Mouse (Mus musculus) T-helper 2 cell (primary cell): ENCODE measurements around the gene Guk1.

ENCODE experiments used
- in situ Hi-C: fragments of 300-600 bp; cut with MboI, MseI; formaldehyde crosslinking; loops from one replicate; pipeline ENCODE4 v1.15.1; 2025; ENCODE audit warnings: high pct_unique_total_duplicates

Gene Guk1

GRCm38 (mm10) chr11:59192059-59192386 is at the start of gene Guk1:
Guk1 (minus strand) TSS chr11:59192212.
- in situ Hi-C loops = no loop called here

DNA sequence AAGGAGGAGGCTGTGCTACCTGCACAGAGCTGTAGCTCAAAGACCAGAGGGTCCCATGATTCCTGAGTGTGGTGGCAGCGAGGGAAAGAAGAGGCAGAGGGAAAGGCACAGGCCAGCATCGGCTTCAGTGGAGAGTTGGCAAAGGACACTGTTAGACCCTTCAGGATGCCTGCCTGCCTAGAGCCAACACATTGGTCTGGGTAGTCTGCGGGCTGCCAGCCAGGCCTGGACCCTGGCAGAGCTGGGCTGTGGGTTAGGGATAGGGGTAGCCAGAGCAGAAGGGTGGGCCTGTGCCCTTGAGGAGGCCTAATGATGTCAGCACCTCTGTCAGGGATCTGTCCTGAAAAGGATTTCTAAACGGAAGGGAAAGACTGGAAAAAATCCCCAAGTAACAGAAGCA is 47.8 kb upstream of the Guk1 start:
- in situ Hi-C loops = no loop called here

DNA sequence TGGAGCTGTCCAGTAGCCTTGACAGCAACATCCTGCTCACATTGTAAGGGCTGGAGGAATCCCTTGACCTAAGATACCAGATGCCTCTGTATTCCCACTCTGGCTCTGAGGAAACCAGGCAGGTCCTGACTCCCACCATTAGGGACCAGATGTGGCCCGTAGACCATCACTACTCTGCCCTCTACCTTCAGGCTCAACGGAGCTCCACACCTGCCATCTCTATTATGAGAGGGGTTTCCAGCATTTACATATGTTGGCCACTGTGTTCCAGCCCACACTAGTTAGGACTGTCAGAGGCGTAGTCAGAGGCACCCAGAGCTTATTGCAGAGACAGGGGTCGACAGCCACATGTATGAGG is 47.4 kb upstream of the Guk1 start:
- in situ Hi-C loops = no loop called here

GRCm38 (mm10) chr11:59238525-59239427 is 46.8 kb upstream of the Guk1 start:
- in situ Hi-C loops = no loop called here

GRCm38 (mm10) chr11:59232797-59233196 is 40.8 kb upstream of the Guk1 start:
- in situ Hi-C loops = no loop called here

DNA sequence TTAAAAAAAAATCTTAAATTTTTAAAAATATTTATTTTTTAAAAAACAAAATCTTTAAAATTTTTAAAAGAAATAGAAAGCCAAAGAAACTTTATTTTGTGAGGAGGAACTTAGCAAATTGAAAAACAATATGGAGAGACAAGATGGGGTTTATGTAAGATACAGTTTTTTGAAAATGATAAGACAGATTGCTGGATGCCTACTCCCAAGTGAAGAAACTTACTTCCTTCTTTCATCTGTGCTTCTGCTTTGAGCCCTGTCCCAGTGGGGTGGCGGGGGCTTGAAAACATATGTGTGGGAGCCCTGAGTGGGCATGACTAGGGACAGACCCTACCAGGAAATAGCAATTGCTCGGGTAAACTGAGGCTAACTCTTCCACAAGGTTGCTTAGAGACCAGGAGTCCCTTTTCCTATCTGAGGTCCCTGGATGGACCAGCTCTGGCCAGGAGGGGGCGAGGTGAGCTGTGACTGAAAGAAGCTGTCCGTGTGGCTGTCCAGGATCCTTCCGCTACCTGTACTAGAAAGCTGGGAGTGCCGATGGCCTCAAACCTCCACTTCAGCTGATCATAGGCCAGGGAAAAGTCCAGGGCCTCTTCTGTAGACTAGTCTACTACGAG is 38.2 kb upstream of the Guk1 start:
- in situ Hi-C loops = no loop called here

GRCm38 (mm10) chr11:59228122-59228953 is 36.3 kb upstream of the Guk1 start, which contains the start of gene Arf1:
Arf1 (minus strand) TSS chr11:59228270.
- in situ Hi-C loops = no loop called here

DNA sequence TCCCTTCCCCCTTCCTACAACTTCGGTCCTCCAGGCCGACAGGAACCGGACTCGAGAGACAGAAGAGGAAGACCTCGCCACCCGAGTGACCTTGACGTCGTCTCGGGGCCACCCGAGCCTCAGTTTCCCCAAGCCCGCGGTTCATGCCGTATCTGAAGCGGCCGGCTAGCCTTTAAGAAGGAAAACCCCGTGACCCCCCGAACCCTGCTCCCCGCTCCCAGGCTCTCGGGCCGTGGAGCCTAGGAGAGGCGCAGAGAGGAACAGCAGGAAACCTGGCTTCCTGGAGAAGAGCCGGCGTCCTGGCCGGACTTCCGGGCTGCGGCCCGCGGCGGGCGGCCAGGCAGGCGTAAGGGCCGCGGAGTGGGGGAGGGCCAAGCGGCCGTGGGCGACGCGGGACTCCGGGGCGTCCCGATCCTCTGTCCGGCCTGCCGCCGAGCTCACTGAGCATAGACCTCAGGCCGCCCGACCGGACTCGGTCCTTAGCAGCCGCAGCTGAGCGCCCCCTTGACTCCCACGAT is 35.7 kb upstream of the Guk1 start:
- in situ Hi-C loops = no loop called here

GRCm38 (mm10) chr11:59226787-59227603 is 35.0 kb upstream of the Guk1 start:
- in situ Hi-C loops = no loop called here

GRCm38 (mm10) chr11:59226251-59226650 is 34.2 kb upstream of the Guk1 start:
- in situ Hi-C loops = no loop called here

- in situ Hi-C loops = no loop called here
These were observed 33.2 kb upstream of the Guk1 start for GRCm38 (mm10) chr11:59225167-59225566.

DNA sequence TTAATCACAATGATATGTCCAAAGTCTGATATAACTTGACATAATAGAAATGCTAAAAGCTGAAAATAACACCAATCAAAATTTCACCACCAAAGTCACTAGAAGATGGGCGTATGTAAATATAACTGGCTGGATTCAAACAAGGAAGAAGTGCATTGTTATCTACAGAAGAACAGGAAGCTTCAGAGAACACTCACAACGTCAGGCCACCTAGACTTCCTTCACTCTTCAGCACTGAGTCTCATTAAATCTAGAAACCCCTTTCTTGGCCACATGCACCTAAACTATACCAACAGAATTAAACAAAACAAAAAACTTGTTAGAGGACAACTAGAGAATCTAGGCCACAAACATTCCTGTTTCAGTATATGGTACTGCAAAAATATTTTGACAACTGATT is 32.5 kb upstream of the Guk1 start:
- in situ Hi-C loops = no loop called here

DNA sequence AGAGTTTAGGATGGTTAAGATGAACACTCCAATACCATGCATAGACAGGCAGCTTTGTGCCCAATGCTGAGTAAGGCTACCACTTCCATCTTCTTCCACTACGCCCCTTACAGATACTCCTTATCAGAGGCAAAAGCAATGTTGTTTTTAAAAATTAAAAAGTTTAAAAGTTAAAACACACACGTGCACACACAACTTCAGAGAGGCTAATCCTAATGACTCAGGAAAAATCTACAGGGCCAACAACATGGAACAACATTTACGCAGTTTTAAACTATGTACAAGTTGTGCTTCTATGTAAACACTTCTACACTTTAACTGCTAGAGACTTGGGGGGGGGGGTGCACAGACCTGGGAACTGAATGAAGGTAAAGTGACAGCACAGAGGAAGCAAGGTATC is 32.0 kb upstream of the Guk1 start:
- in situ Hi-C loops = no loop called here

DNA sequence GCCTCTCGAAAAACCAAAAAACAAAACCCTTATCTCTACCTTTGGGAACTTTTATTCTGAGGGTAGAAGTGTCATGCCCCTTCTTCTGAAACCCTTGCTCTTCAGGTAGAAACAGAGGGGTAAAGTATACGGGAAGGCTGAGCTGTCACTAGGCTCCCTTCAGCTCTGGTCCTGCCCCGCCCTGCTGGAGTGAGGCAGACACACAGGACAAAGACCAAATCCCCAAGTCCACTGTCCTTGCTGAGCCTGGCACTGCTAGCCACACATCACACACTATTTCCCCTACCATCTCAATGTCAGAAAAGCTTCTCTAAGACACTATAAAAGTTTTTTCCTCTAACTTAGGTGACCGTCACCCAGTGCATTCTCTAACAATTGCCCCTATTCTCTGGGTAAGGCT is 30.3 kb upstream of the Guk1 start:
- in situ Hi-C loops = no loop called here

GRCm38 (mm10) chr11:59221604-59222003 is 29.6 kb upstream of the Guk1 start:
- in situ Hi-C loops = no loop called here

DNA sequence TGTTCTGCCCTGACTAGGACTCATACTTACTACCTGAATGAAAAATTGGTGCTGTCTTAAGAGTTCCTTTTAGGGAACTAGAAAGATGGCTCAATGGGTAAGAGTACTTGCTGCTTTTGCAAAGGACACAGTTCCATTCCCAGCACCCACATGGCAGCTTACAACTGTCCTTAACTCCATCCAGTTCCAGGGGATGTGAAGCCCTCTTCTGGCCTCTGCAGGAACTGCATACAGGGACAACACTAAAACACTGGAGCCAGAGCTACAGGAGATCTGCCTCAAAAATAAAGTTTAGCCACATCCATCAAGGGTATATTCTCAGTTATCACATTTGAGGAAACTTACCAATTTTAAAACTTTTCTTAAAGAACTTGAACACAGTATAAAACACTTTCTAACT is 27.1 kb upstream of the Guk1 start:
- in situ Hi-C loops = loop anchor here (10.0 kb wide), 1 partner anchor 996 kb away; no protein-coding TSS in a partner anchor

GRCm38 (mm10) chr11:59218389-59218998 is 26.5 kb upstream of the Guk1 start:
- in situ Hi-C loops = loop anchor here (10.0 kb wide), 1 partner anchor 996 kb away; no protein-coding TSS in a partner anchor

- in situ Hi-C loops = loop anchor here (10.0 kb wide), 1 partner anchor 998 kb away; no protein-coding TSS in a partner anchor
These were observed 24.9 kb upstream of the Guk1 start for GRCm38 (mm10) chr11:59216955-59217354.

DNA sequence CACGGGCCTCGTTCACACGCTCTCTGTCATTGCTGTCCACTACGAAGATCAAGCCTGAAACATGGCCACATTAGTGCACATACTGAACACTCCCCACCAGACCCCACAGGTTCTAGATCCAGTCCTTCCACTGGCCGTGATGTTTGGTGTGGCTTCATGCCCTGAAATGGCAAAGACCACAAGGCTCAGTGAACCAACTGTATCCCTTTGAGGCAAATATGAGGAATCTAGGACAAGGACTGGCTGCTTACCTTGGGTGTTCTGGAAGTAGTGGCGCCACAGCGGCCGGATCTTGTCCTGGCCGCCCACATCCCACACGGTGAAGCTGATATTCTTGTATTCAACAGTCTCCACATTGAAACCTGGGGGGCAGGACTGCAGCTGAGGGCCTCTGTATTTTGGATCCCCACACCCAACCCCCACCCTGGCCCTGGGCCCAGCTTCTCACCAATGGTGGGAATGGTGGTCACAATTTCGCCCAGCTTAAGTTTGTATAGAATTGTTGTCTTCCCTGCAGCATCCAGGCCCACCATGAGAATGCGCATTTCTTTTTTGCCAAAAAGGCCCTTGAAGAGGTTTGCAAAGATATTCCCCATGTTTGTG is 21.0 kb upstream of the Guk1 start:
- in situ Hi-C loops = loop anchor here (10.0 kb wide), 1 partner anchor 1002 kb away; no protein-coding TSS in a partner anchor

DNA sequence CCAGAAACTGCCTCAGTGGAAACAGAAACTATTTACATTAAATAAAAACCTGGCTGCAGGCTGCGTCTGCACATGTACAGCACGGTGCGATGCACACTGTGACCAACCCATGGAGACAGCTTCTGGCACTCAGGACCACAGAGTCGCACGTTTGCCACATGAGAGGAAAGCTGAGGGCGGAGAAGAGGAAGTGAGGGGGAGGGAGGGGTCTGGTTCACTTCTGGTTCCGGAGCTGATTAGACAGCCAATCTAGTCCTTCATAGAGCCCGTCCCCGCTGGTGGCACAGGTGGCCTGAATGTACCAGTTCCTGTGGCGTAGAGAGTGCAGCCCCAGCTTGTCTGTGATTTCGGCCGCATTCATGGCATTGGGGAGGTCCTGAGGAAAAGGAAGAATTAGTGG is 20.3 kb upstream of the Guk1 start:
- in situ Hi-C loops = loop anchor here (10.0 kb wide), 1 partner anchor 1002 kb away; no protein-coding TSS in a partner anchor
